Mouse (Mus musculus) liver, embryonic 11.5 days (tissue): ENCODE data around the gene Arid1b. TPM values are rescaled to one million over a fixed set of nuclear protein-coding genes. Genes with fewer than 3 reads are reported as not detected.

ENCODE experiments used
- ATAC-seq: fragments of 200-750 bp; cut with Nextera tagmentation; replicated peaks from 2 replicates; pipeline ENCODE4 v1.8.0; 2017; ENCODE audit warnings: moderate number of reproducible peaks, mild to moderate bottlenecking, moderate TSS enrichment, moderate library complexity; ENCODE audit not compliant: low FRiP score
- DNase-seq: peaks from one replicate; pipeline ENCODE4 v3.0.0-alpha.2; 2017; ENCODE audit warnings: low spot score
- H3K27ac ChIP-seq: fragments of 300-500 bp; sonication (generic); 2 replicates; pipeline ENCODE4 v1.5.1; 2014; ENCODE audit warnings: mild to moderate bottlenecking, low read depth, low read length, control low read depth
- H3K27me3 ChIP-seq: fragments of 300-500 bp; sonication (generic); replicated peaks from 2 replicates; pipeline ENCODE4 v1.6.1; 2014; ENCODE audit warnings: low read length, mixed read lengths; ENCODE audit not compliant: control insufficient read depth, insufficient read depth
- H3K36me3 ChIP-seq: fragments of 300-500 bp; sonication (generic); 2 replicates; pipeline ENCODE4 v1.6.1; 2014; ENCODE audit warnings: mild to moderate bottlenecking, low read length, moderate library complexity, mixed read lengths; ENCODE audit not compliant: control insufficient read depth, insufficient read depth
- H3K4me1 ChIP-seq: fragments of 300-500 bp; sonication (generic); replicated peaks from 2 replicates; pipeline ENCODE4 v1.6.1; 2014; ENCODE audit warnings: low read length, mixed read lengths; ENCODE audit not compliant: control insufficient read depth, insufficient read depth
- H3K4me2 ChIP-seq: fragments of 300-500 bp; sonication (generic); 2 replicates; pipeline ENCODE4 v1.6.1; 2014; ENCODE audit warnings: mild to moderate bottlenecking, control low read depth, moderate library complexity
- H3K4me3 ChIP-seq: fragments of 300-500 bp; sonication (generic); 2 replicates; pipeline ENCODE4 v1.5.1; 2014; ENCODE audit warnings: low read depth, low read length, control low read depth
- H3K9ac ChIP-seq: fragments of 300-500 bp; sonication (generic); 2 replicates; pipeline ENCODE4 v1.6.1; 2014; ENCODE audit warnings: low read depth, low read length, control low read depth
- H3K9me3 ChIP-seq: fragments of 300-500 bp; sonication (generic); 2 replicates; pipeline ENCODE4 v1.6.1; 2016; ENCODE audit warnings: low read length, inconsistent platforms, mixed read lengths; ENCODE audit not compliant: control insufficient read depth
- WGBS: fragments of 180-500 bp; shearing (Covaris S2); extraction: QIAGEN DNeasy Blood & Tissue Kit; methylation state at CpG from one replicate; pipeline ENCODE4 v1.1.7; 2014; 5-methylcytosine and 5-hydroxymethylcytosine counted together
- polyA plus RNA-seq: library from polyadenylated mRNA; unstranded; fragments of >200 nt; fragmentation: Nextera tagmentation; extraction: Ambion mirVana; gene quantifications from 2 replicates; pipeline ENCODE4 v1.2.1, GENCODE M21; 2014

The Arid1b gene
- polyA plus RNA-seq, 1 experiment from 2014 or later, result 9.1 TPM

DNA sequence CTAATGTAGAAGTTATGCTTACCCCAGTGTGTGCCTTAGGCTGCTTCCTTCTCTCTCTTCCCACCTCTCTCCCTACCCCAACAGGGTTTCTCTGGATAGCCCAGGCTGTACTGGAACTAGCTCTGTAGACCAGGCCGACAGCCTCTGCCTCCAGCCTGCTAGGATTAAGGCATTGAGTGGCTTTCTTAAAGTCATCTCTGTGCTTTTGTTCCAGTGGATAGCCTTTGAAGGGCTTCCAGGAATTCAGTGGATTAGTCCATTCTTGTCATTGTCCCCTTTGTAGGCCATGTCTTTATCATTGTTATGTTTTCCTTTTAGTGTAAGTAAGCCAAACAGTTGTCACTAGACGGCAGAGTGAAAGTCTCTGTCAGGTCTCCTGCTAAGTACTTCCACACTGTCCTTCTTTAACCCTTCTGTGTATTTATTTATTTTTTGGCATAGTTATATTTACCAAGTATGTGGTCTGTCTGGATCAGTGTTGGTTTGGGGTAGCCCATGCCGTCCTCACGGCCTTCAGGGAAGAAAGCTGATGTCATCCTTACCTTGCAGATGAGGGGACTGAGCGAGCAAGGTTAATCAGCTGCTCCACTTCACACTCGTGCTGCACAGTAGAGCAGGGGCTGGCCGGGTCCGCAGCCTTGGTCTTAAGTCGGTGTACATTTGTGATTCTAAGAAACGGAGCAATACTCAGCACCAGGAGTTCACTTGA is 58.1 kb downstream of the Arid1b start:
- Histone ChIP-seq H3K4me2 (no peak overlapping the region), H3K9ac (no peak overlapping the region), H3K36me3 (no peaks in the 10 kb centered on the region), H3K4me1 (peaks cover 8% of the 10 kb centered on the region), H3K27me3 (no peaks in the 10 kb centered on the region), H3K4me3 (no peak overlapping the region), H3K27ac (no peak overlapping the region), H3K9me3 (no peaks in the 10 kb centered on the region)
- WGBS, result 80% methylated on average over 10 of the region's 10 CpGs
- DNase-seq (no peak), ATAC-seq (no peak)

- H3K9ac ChIP-seq, result no peak overlapping the region
- no peaks in the 10 kb centered on the region for H3K36me3 ChIP-seq
- no peak for DNase-seq
- H3K4me2 ChIP-seq, result no peak overlapping the region
- no peaks in the 10 kb centered on the region for H3K9me3 ChIP-seq
- peaks cover 12% of the 10 kb centered on the region for H3K4me1 ChIP-seq
- no peak overlapping the region for H3K27ac ChIP-seq
- H3K4me3 ChIP-seq, result no peak overlapping the region
- H3K27me3 ChIP-seq, result no peaks in the 10 kb centered on the region
- no peak for ATAC-seq
- WGBS, result 84% methylated on average over 4 of the region's 4 CpGs
Measured at GRCm38 (mm10) chr17:5052800-5053179, 58.7 kb downstream of the Arid1b start.

DNA sequence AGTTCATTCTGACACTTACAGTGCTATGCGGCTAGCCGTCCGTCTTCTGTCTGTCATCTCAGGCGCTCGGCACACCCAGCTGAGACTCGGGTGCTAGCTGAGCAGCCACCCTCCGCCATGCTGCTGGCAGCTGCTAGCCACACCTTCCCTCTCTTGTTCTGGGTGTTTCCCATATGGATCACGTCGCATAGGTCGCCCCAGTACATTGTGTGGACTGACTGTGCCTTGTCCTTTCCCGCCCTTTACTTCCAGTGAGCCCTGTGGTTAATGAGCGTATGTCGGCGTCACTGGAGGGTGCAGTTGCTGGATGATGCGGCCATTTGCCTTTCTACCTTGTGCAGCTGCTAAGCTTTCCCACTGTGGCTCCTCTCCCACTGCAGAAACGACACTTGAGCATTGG is 59.1 kb downstream of the Arid1b start:
- ATAC-seq, result no peak
- Histone ChIP-seq H3K9me3 (no peaks in the 10 kb centered on the region), H3K36me3 (no peaks in the 10 kb centered on the region), H3K27ac (no peak overlapping the region), H3K4me1 (peaks cover 16% of the 10 kb centered on the region), H3K4me3 (no peak overlapping the region), H3K27me3 (no peaks in the 10 kb centered on the region), H3K9ac (no peak overlapping the region), H3K4me2 (no peak overlapping the region)
- WGBS, result 86% methylated on average over 16 of the region's 16 CpGs
- no peak for DNase-seq

DNA sequence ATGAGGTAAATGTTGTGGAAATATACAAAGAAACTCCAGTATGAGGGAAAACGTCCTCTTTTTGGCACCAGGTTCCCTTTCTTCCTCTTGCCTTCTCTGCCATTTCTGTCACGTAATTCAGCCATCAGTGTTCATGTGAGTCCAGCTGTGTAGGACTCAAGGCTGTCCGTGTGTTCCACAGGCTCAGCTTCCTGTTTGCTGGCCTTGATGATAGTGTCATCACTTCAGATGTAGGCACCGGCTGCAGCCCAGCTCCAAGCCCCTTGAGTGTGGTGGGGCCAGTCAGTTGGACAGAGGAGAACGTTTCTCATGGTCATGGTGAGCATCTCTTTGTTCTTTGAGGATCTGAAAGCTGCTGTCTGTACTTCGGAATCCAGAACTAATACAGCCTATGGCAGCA is 61.3 kb downstream of the Arid1b start:
- H3K4me1 ChIP-seq, result peaks cover 30% of the 10 kb centered on the region
- ATAC-seq (no peak), DNase-seq (no peak)
- no peak overlapping the region for H3K4me3 ChIP-seq
- H3K27me3 ChIP-seq, result no peaks in the 10 kb centered on the region
- H3K27ac ChIP-seq, result no peak overlapping the region
- no peaks in the 10 kb centered on the region for H3K9me3 ChIP-seq
- 47% methylated on average over 6 of the region's 6 CpGs for WGBS
- H3K9ac ChIP-seq, result no peak overlapping the region
- no peaks in the 10 kb centered on the region for H3K36me3 ChIP-seq
- no peak overlapping the region for H3K4me2 ChIP-seq

DNA sequence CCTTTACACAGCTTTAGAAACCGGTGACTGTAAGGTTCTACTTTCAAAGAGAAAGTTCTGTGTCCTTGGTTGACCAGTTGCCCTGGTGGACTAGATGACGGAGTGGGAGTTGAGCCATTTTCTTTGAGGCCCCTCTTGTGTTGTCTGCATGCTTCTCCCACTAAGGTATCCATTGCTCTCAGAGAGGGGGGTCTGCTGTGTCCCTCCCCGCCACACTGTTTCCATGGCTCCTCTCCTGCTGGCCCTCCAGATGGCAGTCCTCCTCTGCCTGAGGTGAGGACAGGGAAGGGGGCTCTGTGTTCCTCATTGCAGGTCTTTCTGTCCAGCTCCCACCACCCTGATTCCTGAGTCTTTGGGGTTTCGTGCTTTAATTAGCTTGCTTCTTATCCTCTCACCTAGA is 62.5 kb downstream of the Arid1b start:
- Histone ChIP-seq H3K27me3 (no peaks in the 10 kb centered on the region), H3K36me3 (no peaks in the 10 kb centered on the region), H3K4me2 (no peak overlapping the region), H3K4me3 (no peak overlapping the region), H3K9ac (no peak overlapping the region), H3K9me3 (no peaks in the 10 kb centered on the region), H3K27ac (no peak overlapping the region), H3K4me1 (peaks cover 30% of the 10 kb centered on the region)
- DNase-seq (no peak), ATAC-seq (no peak)
- 76% methylated on average over 4 of the region's 4 CpGs for WGBS

DNA sequence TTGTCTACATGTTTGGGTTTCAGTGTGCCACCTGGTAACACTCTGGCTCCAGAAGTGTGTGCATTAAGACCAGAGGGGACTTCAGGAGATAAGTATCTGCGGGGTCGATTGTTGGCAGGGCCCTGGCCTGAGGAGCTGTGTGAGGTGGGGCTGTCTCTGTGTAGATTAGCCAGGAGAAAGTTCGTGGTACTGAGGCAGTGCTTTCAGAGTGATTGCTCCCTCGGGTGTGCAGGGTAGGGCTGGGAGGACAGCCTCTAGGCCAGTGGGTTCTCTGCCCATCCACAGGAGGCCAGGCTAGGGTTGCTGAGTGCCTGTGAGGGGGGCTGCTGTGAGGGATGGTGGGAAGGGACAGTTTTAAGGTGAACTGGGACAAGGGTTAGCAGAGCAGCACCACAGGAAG is 63.2 kb downstream of the Arid1b start:
- ATAC-seq, result peak; percentile 45
- Histone ChIP-seq H3K9ac (no peak overlapping the region), H3K4me1 (peaks cover 33% of the 10 kb centered on the region), H3K4me2 (no peak overlapping the region), H3K27me3 (no peaks in the 10 kb centered on the region), H3K4me3 (no peak overlapping the region), H3K27ac (peak overlapping the region; percentile 28; the same call in 1 of the 2 replicates), H3K36me3 (no peaks in the 10 kb centered on the region), H3K9me3 (no peaks in the 10 kb centered on the region)
- 12% methylated on average over 4 of the region's 4 CpGs for WGBS
- DNase-seq, result no peak

- Histone ChIP-seq H3K36me3 (no peaks in the 10 kb centered on the region), H3K4me3 (no peak overlapping the region), H3K27me3 (no peaks in the 10 kb centered on the region), H3K9ac (no peak overlapping the region), H3K4me2 (0 out of 2 replicates have a peak overlapping the region, but pooled peaks have one; percentile 11), H3K4me1 (peaks cover 33% of the 10 kb centered on the region), H3K9me3 (no peaks in the 10 kb centered on the region), H3K27ac (peak overlapping the region; percentile 30; the same call in 1 of the 2 replicates)
- ATAC-seq (peak; percentile 57), DNase-seq (no peak)
- 37% methylated on average over 10 of the region's 10 CpGs for WGBS
Measured at GRCm38 (mm10) chr17:5057944-5058720, 64.0 kb downstream of the Arid1b start.

- Histone ChIP-seq H3K36me3 (no peaks in the 10 kb centered on the region), H3K9ac (no peak overlapping the region), H3K4me2 (no peak overlapping the region), H3K4me1 (peaks cover 33% of the 10 kb centered on the region), H3K9me3 (no peaks in the 10 kb centered on the region), H3K27ac (no peak overlapping the region), H3K4me3 (no peak overlapping the region), H3K27me3 (no peaks in the 10 kb centered on the region)
- WGBS, result 65% methylated on average over 9 of the region's 9 CpGs
- ATAC-seq (peak; percentile 57; the same call in 1 of the 2 replicates), DNase-seq (no peak)
Measured at GRCm38 (mm10) chr17:5059092-5059601, 65.0 kb downstream of the Arid1b start.
